Mouse (Mus musculus): ENCODE measurements around the gene BC052040. TPM values are rescaled to one million over a fixed set of nuclear protein-coding genes. Genes with fewer than 3 reads are reported as not detected.

BC052040 gene
- polyA plus RNA-seq, 1 experiment from 2014 or later, result 12.6 TPM

GRCm38 (mm10) chr2:115563436-115564093, 18.0 kb upstream of the BC052040 start:
- H3K9me3 ChIP-seq (ENCODE audit: control insufficient read depth, low read length), result no peaks in the 10 kb centered on the region
- H3K4me1 ChIP-seq (ENCODE audit: control insufficient read depth, insufficient read depth, low read length), result no peaks in the 10 kb centered on the region
- WGBS, result 68% methylated on average over 6 of the region's 6 CpGs
- no peaks in the 10 kb centered on the region for H3K27me3 ChIP-seq (ENCODE audit: control insufficient read depth, insufficient read depth, low read length)
- no peak overlapping the region for H3K27ac ChIP-seq (ENCODE audit: low read depth, low read length)
- no peak overlapping the region for H3K4me3 ChIP-seq (ENCODE audit: low read depth, low read length)
- no peak overlapping the region for H3K9ac ChIP-seq (replicated peaks; ENCODE audit: low read depth, low read length)
- ATAC-seq (ENCODE audit: low read depth), result no peak
- no peak overlapping the region for H3K4me2 ChIP-seq (ENCODE audit: low read depth, low read length)
- no peaks in the 10 kb centered on the region for H3K36me3 ChIP-seq (ENCODE audit: control insufficient read depth, insufficient read depth, low read length)

GRCm38 (mm10) chr2:115571996-115572395, 9.5 kb upstream of the BC052040 start:
- Histone ChIP-seq H3K4me2 (ENCODE audit: low read depth, low read length) (no peak overlapping the region), H3K4me3 (ENCODE audit: low read depth, low read length) (no peak overlapping the region), H3K4me1 (ENCODE audit: control insufficient read depth, insufficient read depth, low read length) (no peaks in the 10 kb centered on the region), H3K9ac (replicated peaks; ENCODE audit: low read depth, low read length) (no peak overlapping the region), H3K36me3 (ENCODE audit: control insufficient read depth, insufficient read depth, low read length) (no peaks in the 10 kb centered on the region), H3K27me3 (ENCODE audit: control insufficient read depth, insufficient read depth, low read length) (no peaks in the 10 kb centered on the region), H3K9me3 (ENCODE audit: control insufficient read depth, low read length) (no peaks in the 10 kb centered on the region), H3K27ac (ENCODE audit: low read depth, low read length) (no peak overlapping the region)
- no peak for ATAC-seq (ENCODE audit: low read depth)
- 91% methylated on average over 1 of the region's 1 CpGs for WGBS

GRCm38 (mm10) chr2:115574802-115575201, 6.7 kb upstream of the BC052040 start:
- WGBS, result 83% methylated on average over 5 of the region's 5 CpGs
- Histone ChIP-seq H3K4me3 (ENCODE audit: low read depth, low read length) (no peak overlapping the region), H3K36me3 (ENCODE audit: control insufficient read depth, insufficient read depth, low read length) (no peaks in the 10 kb centered on the region), H3K27ac (ENCODE audit: low read depth, low read length) (no peak overlapping the region), H3K27me3 (ENCODE audit: control insufficient read depth, insufficient read depth, low read length) (no peaks in the 10 kb centered on the region), H3K4me2 (ENCODE audit: low read depth, low read length) (no peak overlapping the region), H3K4me1 (ENCODE audit: control insufficient read depth, insufficient read depth, low read length) (no peaks in the 10 kb centered on the region), H3K9me3 (ENCODE audit: control insufficient read depth, low read length) (no peaks in the 10 kb centered on the region), H3K9ac (replicated peaks; ENCODE audit: low read depth, low read length) (no peak overlapping the region)
- ATAC-seq (ENCODE audit: low read depth), result no peak

- Histone ChIP-seq H3K9me3 (ENCODE audit: control insufficient read depth, low read length) (no peaks in the 10 kb centered on the region), H3K27ac (ENCODE audit: low read depth, low read length) (no peak overlapping the region), H3K27me3 (ENCODE audit: control insufficient read depth, insufficient read depth, low read length) (no peaks in the 10 kb centered on the region), H3K4me1 (ENCODE audit: control insufficient read depth, insufficient read depth, low read length) (peaks cover 5% of the 10 kb centered on the region; the same call in 1 of the 2 replicates), H3K4me2 (ENCODE audit: low read depth, low read length) (peak overlapping the region; percentile 14; the same call in 1 of the 2 replicates), H3K9ac (replicated peaks; ENCODE audit: low read depth, low read length) (no peak overlapping the region), H3K4me3 (ENCODE audit: low read depth, low read length) (no peak overlapping the region), H3K36me3 (ENCODE audit: control insufficient read depth, insufficient read depth, low read length) (no peaks in the 10 kb centered on the region)
- no peak for ATAC-seq (ENCODE audit: low read depth)
- 25% methylated on average over 18 of the region's 18 CpGs for WGBS
Observed at GRCm38 (mm10) chr2:115579171-115579900, 2.2 kb upstream of the BC052040 start.

- no peak overlapping the region; the same call in 1 of the 2 replicates for H3K4me2 ChIP-seq (ENCODE audit: low read depth, low read length)
- H3K4me3 ChIP-seq (ENCODE audit: low read depth, low read length), result no peak overlapping the region
- H3K27ac ChIP-seq (ENCODE audit: low read depth, low read length), result no peak overlapping the region
- no peak for ATAC-seq (ENCODE audit: low read depth)
- WGBS, result 18% methylated on average over 6 of the region's 6 CpGs
- peaks cover 5% of the 10 kb centered on the region; the same call in 1 of the 2 replicates for H3K4me1 ChIP-seq (ENCODE audit: control insufficient read depth, insufficient read depth, low read length)
- H3K27me3 ChIP-seq (ENCODE audit: control insufficient read depth, insufficient read depth, low read length), result no peaks in the 10 kb centered on the region
- no peaks in the 10 kb centered on the region for H3K36me3 ChIP-seq (ENCODE audit: control insufficient read depth, insufficient read depth, low read length)
- no peaks in the 10 kb centered on the region for H3K9me3 ChIP-seq (ENCODE audit: control insufficient read depth, low read length)
- no peak overlapping the region for H3K9ac ChIP-seq (replicated peaks; ENCODE audit: low read depth, low read length)
Observed at GRCm38 (mm10) chr2:115579976-115580375, 1.5 kb upstream of the BC052040 start.

- H3K4me2 ChIP-seq (ENCODE audit: low read depth, low read length), result peak overlapping the region; percentile 52
- H3K4me1 ChIP-seq (ENCODE audit: control insufficient read depth, insufficient read depth, low read length), result peaks cover 5% of the 10 kb centered on the region; the same call in 1 of the 2 replicates
- 68% methylated on average over 10 of the region's 10 CpGs for WGBS
- peak overlapping the region; percentile 41 for H3K4me3 ChIP-seq (ENCODE audit: low read depth, low read length)
- H3K27ac ChIP-seq (ENCODE audit: low read depth, low read length), result no peak overlapping the region
- no peaks in the 10 kb centered on the region for H3K27me3 ChIP-seq (ENCODE audit: control insufficient read depth, insufficient read depth, low read length)
- no peaks in the 10 kb centered on the region for H3K9me3 ChIP-seq (ENCODE audit: control insufficient read depth, low read length)
- no peak for ATAC-seq (ENCODE audit: low read depth)
- peak overlapping the region; percentile 69 for H3K9ac ChIP-seq (replicated peaks; ENCODE audit: low read depth, low read length)
- H3K36me3 ChIP-seq (ENCODE audit: control insufficient read depth, insufficient read depth, low read length), result no peaks in the 10 kb centered on the region
Observed at GRCm38 (mm10) chr2:115581989-115582608, 583 bp downstream of the BC052040 start.

- Histone ChIP-seq H3K27ac (ENCODE audit: low read depth, low read length) (no peak overlapping the region), H3K4me2 (ENCODE audit: low read depth, low read length) (no peak overlapping the region)
Observed at GRCm38 (mm10) chr2:115583776-115584175, 2.3 kb downstream of the BC052040 start.

GRCm38 (mm10) chr2:115590602-115591001, 9.1 kb downstream of the BC052040 start:
- H3K36me3 ChIP-seq (ENCODE audit: control insufficient read depth, insufficient read depth, low read length), result no peaks in the 10 kb centered on the region
- no peak overlapping the region for H3K4me2 ChIP-seq (ENCODE audit: low read depth, low read length)
- 92% methylated on average over 2 of the region's 2 CpGs for WGBS
- H3K4me3 ChIP-seq (ENCODE audit: low read depth, low read length), result no peak overlapping the region
- no peaks in the 10 kb centered on the region for H3K27me3 ChIP-seq (ENCODE audit: control insufficient read depth, insufficient read depth, low read length)
- no peak overlapping the region for H3K9ac ChIP-seq (replicated peaks; ENCODE audit: low read depth, low read length)
- no peaks in the 10 kb centered on the region for H3K4me1 ChIP-seq (ENCODE audit: control insufficient read depth, insufficient read depth, low read length)
- no peak overlapping the region for H3K27ac ChIP-seq (ENCODE audit: low read depth, low read length)
- no peak for ATAC-seq (ENCODE audit: low read depth)
- no peaks in the 10 kb centered on the region for H3K9me3 ChIP-seq (ENCODE audit: control insufficient read depth, low read length)

More at GRCm38 (mm10) chr2:115583776-115584175, 2.3 kb downstream of the BC052040 start:
- H3K4me3 ChIP-seq (ENCODE audit: low read depth, low read length), result no peak overlapping the region
- ATAC-seq (ENCODE audit: low read depth), result no peak
- H3K9me3 ChIP-seq (ENCODE audit: control insufficient read depth, low read length), result no peaks in the 10 kb centered on the region
- peaks cover 5% of the 10 kb centered on the region; the same call in 1 of the 2 replicates for H3K4me1 ChIP-seq (ENCODE audit: control insufficient read depth, insufficient read depth, low read length)
- H3K9ac ChIP-seq (replicated peaks; ENCODE audit: low read depth, low read length), result no peak overlapping the region
- no peaks in the 10 kb centered on the region for H3K36me3 ChIP-seq (ENCODE audit: control insufficient read depth, insufficient read depth, low read length)
- no peaks in the 10 kb centered on the region for H3K27me3 ChIP-seq (ENCODE audit: control insufficient read depth, insufficient read depth, low read length)

- H3K27me3 ChIP-seq (ENCODE audit: control insufficient read depth, insufficient read depth, low read length), result no peaks in the 10 kb centered on the region
- peak; percentile 63; the same call in 1 of the 2 replicates for ATAC-seq (ENCODE audit: low read depth)
- no peaks in the 10 kb centered on the region for H3K9me3 ChIP-seq (ENCODE audit: control insufficient read depth, low read length)
- H3K9ac ChIP-seq (replicated peaks; ENCODE audit: low read depth, low read length), result no peak overlapping the region
- H3K4me3 ChIP-seq (ENCODE audit: low read depth, low read length), result no peak overlapping the region
- WGBS, result 63% methylated on average over 2 of the region's 2 CpGs
- no peaks in the 10 kb centered on the region for H3K36me3 ChIP-seq (ENCODE audit: control insufficient read depth, insufficient read depth, low read length)
- H3K27ac ChIP-seq (ENCODE audit: low read depth, low read length), result no peak overlapping the region
- no peak overlapping the region for H3K4me2 ChIP-seq (ENCODE audit: low read depth, low read length)
- 0 out of 2 replicates have a peak, but pooled peaks cover 2% of the 10 kb centered on the region for H3K4me1 ChIP-seq (ENCODE audit: control insufficient read depth, insufficient read depth, low read length)
Observed at GRCm38 (mm10) chr2:115592651-115593119, 11.2 kb downstream of the BC052040 start.
